Mouse (Mus musculus) neural tube, postnatal 0 days (tissue): ENCODE results near the gene 2510002D24Rik. TPM values are rescaled to one million over a fixed set of nuclear protein-coding genes. Genes with fewer than 3 reads are reported as not detected.

ENCODE experiments used
- polyA plus RNA-seq: library from polyadenylated mRNA; unstranded; fragments of >200 nt; fragmentation: Nextera tagmentation; extraction: Ambion mirVana; gene quantifications from 2 replicates; pipeline ENCODE4 v1.2.1, GENCODE M21; 2015

Gene 2510002D24Rik
- 47.7 and 57.4 TPM in 2 replicates for polyA plus RNA-seq

GRCm38 (mm10) chr16:18836468-18837208, at the start of gene 2510002D24Rik, which contains the start of gene Gm28539:
TSS of gene 2510002D24Rik (plus strand) at chr16:18836578.
TSS of gene Gm28539 (plus strand) at chr16:18836584.

GRCm38 (mm10) chr16:18811468-18812384, 24.7 kb upstream of the 2510002D24Rik start, which contains the start of the genes Ufd1 and Cdc45:
TSS of gene Ufd1 (plus strand) at chr16:18811779.
TSS of gene Cdc45 (minus strand) at chr16:18811987.

GRCm38 (mm10) chr16:18876442-18877308, 40.3 kb downstream of the 2510002D24Rik start, which contains the start of the genes Mrpl40 and Hira:
TSS of gene Mrpl40 (minus strand) at chr16:18876862.
TSS of gene Hira (plus strand) at chr16:18877037.

Other genes starting within 250 kb of the 2510002D24Rik start
- 2.9 and 3.3 TPM in 2 replicates for gene Tbx1, start 245.9 kb upstream of the 2510002D24Rik start, polyA plus RNA-seq
- 10.0 and 11.1 TPM in 2 replicates for gene Gp1bb, start 214.2 kb upstream of the 2510002D24Rik start, polyA plus RNA-seq
- 9.6 and 12.3 TPM in 2 replicates for gene Gm49601, start 210.2 kb upstream of the 2510002D24Rik start, polyA plus RNA-seq
- gene Sept5, start 206.6 kb upstream of the 2510002D24Rik start, polyA plus RNA-seq: 172 and 207 TPM in 2 replicates
- gene Cldn5, start 59.7 kb upstream of the 2510002D24Rik start, polyA plus RNA-seq: 126 and 157 TPM in 2 replicates
- 101 and 103 TPM in 2 replicates for gene Ufd1, start 24.8 kb upstream of the 2510002D24Rik start, polyA plus RNA-seq
- gene Cdc45, start 24.6 kb upstream of the 2510002D24Rik start, polyA plus RNA-seq: 4.0 and 4.2 TPM in 2 replicates
- gene Gm28539, start within 50 bp of the 2510002D24Rik start, polyA plus RNA-seq: not detected in 2 replicates
- 91.4 and 93.5 TPM in 2 replicates for gene Mrpl40, start 40.3 kb downstream of the 2510002D24Rik start, polyA plus RNA-seq
- 20.3 and 25.6 TPM in 2 replicates for gene Hira, start 40.5 kb downstream of the 2510002D24Rik start, polyA plus RNA-seq